Mouse (Mus musculus) limb, embryonic 10.5 days (tissue): ENCODE results near the gene Ppp1r9b. TPM values are rescaled to one million over a fixed set of nuclear protein-coding genes. Genes with fewer than 3 reads are reported as not detected.

ENCODE experiments used
- DNase-seq: peaks from one replicate; pipeline ENCODE4 v3.0.0-alpha.2; 2017; ENCODE audit warnings: low spot score
- H3K27ac ChIP-seq: fragments of 300-500 bp; sonication (generic); 2 replicates; pipeline ENCODE4 v1.5.1; 2016; ENCODE audit warnings: mild to moderate bottlenecking
- H3K27me3 ChIP-seq: fragments of 300-500 bp; sonication (generic); 2 replicates; pipeline ENCODE4 v1.6.1; 2016; ENCODE audit warnings: low read depth, mild to moderate bottlenecking; ENCODE audit not compliant: poor library complexity, severe bottlenecking
- H3K36me3 ChIP-seq: fragments of 300-500 bp; sonication (generic); 2 replicates; pipeline ENCODE4 v1.6.1; 2016; ENCODE audit warnings: mild to moderate bottlenecking, moderate library complexity
- H3K4me1 ChIP-seq: fragments of 300-500 bp; sonication (generic); 2 replicates; pipeline ENCODE4 v1.6.1; 2016
- H3K4me3 ChIP-seq: fragments of 300-500 bp; sonication (generic); 2 replicates; pipeline ENCODE4 v1.5.1; 2016; ENCODE audit warnings: mild to moderate bottlenecking, moderate library complexity
- H3K9me3 ChIP-seq: fragments of 300-500 bp; sonication (generic); replicated peaks from 2 replicates; pipeline ENCODE4 v1.6.1; 2016; ENCODE audit warnings: mild to moderate bottlenecking
- WGBS: fragments of 180-500 bp; shearing (Covaris S2); methylation state at CpG from one replicate; pipeline ENCODE4 v1.1.7; 2016; 5-methylcytosine and 5-hydroxymethylcytosine counted together
- polyA plus RNA-seq: library from polyadenylated mRNA; unstranded; fragments of >200 nt; fragmentation: Nextera tagmentation; extraction: Ambion mirVana; gene quantifications from 2 replicates; pipeline ENCODE4 v1.2.1, GENCODE M21; 2016

The Ppp1r9b gene
- polyA plus RNA-seq, 1 experiment from 2014 or later: 10.8 TPM

GRCm38 (mm10) chr11:94985140-94985539 lies 5.7 kb upstream of the Ppp1r9b start:
- no peak for DNase-seq
- 52% methylated on average over 1 of the region's 1 CpGs for WGBS

GRCm38 (mm10) chr11:94985822-94986221 lies 5.0 kb upstream of the Ppp1r9b start:
- Histone ChIP-seq H3K4me3 (no peak overlapping the region), H3K4me1 (peaks cover 61% of the 10 kb centered on the region), H3K36me3 (no peaks in the 10 kb centered on the region), H3K27ac (no peak overlapping the region), H3K9me3 (no peaks in the 10 kb centered on the region), H3K27me3 (no peaks in the 10 kb centered on the region)
- DNase-seq: no peak
- 82% methylated on average over 5 of the region's 5 CpGs for WGBS

More at GRCm38 (mm10) chr11:94985140-94985539, 5.7 kb upstream of the Ppp1r9b start:
- Histone ChIP-seq H3K9me3 (no peaks in the 10 kb centered on the region), H3K36me3 (no peaks in the 10 kb centered on the region), H3K27ac (no peak overlapping the region), H3K4me3 (no peak overlapping the region), H3K4me1 (peaks cover 54% of the 10 kb centered on the region), H3K27me3 (no peaks in the 10 kb centered on the region)

DNA sequence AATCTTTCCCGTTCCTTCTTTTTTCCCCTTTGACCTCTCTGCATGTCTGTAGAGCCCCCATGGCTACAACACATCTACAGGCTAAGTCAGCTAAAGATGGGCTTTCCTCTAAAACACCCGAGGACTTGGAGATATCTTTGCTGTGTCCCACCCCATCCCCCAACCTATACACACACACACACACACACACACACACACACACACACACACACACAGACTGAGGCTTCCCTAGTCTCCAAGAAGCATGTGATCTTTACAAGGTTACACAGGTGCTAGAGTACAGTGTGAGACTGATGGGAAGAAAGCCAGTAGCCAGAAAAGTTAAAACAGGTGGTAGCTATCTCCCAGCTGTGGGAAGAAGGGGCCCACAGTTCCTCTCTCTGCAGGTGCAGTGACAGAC lies 4.4 kb upstream of the Ppp1r9b start:
- Histone ChIP-seq H3K27ac (no peak overlapping the region), H3K4me3 (no peak overlapping the region), H3K36me3 (no peaks in the 10 kb centered on the region), H3K4me1 (peaks cover 62% of the 10 kb centered on the region), H3K27me3 (no peaks in the 10 kb centered on the region), H3K9me3 (no peaks in the 10 kb centered on the region)
- no peak for DNase-seq
- WGBS: 75% methylated on average over 2 of the region's 2 CpGs

GRCm38 (mm10) chr11:94987341-94987740 lies 3.5 kb upstream of the Ppp1r9b start:
- WGBS: 54% methylated on average over 6 of the region's 6 CpGs
- H3K9me3 ChIP-seq: no peaks in the 10 kb centered on the region
- H3K27ac ChIP-seq: peak overlapping the region; percentile 50
- H3K4me1 ChIP-seq: peaks cover 63% of the 10 kb centered on the region
- no peak overlapping the region for H3K4me3 ChIP-seq
- no peaks in the 10 kb centered on the region for H3K36me3 ChIP-seq
- no peak for DNase-seq
- no peaks in the 10 kb centered on the region for H3K27me3 ChIP-seq

DNA sequence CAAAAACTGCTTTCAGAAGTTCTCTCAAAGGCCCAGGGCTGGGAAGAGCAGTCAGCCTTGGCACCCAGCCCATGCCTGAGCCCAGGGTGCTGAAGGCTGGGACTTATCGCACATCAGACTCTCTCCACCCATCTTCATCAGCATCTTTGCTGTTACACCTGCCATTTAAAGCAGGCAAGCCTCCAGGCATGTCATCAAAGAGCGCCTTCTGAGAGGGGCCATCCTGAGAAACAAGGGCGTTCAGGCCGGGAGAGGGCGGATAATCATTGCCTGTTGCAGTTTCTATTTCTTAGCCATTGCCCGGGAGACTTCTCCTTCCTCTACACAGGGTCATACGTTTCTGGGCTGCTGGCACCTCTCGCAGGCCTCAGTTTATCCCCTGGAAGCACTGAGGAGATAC lies 3.0 kb upstream of the Ppp1r9b start:
- H3K27ac ChIP-seq: peak overlapping the region; percentile 50
- no peaks in the 10 kb centered on the region for H3K9me3 ChIP-seq
- no peaks in the 10 kb centered on the region for H3K36me3 ChIP-seq
- no peak for DNase-seq
- 75% methylated on average over 8 of the region's 8 CpGs for WGBS
- peaks cover 68% of the 10 kb centered on the region for H3K4me1 ChIP-seq
- no peaks in the 10 kb centered on the region for H3K27me3 ChIP-seq
- no peak overlapping the region for H3K4me3 ChIP-seq

DNA sequence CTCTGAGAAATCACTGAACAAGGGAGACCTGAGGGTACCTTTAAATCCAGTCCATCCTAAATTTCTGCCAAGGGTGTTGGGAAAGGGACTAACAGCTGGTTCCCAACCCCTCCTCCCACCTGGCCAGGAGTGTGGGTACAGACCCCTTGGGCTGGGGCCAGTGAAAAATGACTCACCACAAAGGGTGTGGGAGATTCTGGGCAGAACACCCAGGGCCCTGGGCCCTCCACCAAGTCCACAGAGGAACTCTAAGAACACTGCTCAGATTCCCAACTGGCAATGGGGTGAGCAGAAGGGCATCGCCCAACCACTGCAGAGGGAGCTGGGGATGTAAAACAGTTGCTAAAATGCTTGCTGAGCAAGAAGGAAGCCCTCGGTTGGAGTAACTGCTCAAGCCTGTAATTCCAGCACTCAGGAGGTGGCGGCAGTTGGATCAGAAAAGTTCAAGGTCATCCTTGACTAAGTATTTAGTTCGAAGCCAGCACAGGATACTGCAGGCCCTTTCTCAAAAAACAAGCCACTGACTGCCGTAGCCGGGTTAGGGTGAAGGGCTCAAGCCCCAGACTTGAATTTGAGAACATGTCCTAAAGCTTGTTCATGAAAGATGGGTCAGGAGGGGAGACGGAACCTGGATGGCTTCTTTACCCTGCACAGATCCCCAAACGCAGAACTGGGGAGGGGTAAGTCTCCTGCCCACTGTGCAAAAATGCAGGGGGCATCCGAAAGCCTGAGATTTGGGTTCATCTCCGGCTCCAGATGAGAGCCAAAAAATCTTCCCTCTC lies 1.9 kb upstream of the Ppp1r9b start:
- DNase-seq: no peak
- H3K9me3 ChIP-seq: no peaks in the 10 kb centered on the region
- H3K4me1 ChIP-seq: peaks cover 79% of the 10 kb centered on the region
- H3K36me3 ChIP-seq: peaks cover 4% of the 10 kb centered on the region; the same call in 1 of the 2 replicates
- H3K27me3 ChIP-seq: no peaks in the 10 kb centered on the region
- H3K27ac ChIP-seq: peak overlapping the region; percentile 95
- 21% methylated on average over 10 of the region's 10 CpGs for WGBS
- H3K4me3 ChIP-seq: peak overlapping the region; percentile 83

DNA sequence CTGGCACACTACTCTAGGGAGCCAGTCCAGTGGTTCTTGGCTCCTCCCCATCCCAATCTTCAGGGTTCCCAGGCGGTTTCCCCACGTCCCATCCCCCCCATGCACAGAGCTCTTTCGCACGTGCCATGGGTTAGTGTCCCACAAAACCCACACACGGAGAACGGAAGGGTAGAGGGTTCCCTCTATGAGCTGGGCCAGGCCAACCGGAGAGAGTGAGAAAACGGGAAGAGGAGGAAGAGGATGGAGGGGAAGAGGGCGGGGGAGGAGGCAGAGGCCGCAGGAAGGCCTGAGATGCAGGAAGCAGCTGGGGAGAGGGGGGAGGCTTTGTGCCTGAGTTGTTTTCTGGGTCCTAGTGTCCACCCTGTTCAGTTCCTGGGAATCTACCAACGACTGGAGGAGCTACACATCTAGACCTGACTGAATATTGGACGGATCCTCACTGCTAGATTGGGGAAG lies 1.2 kb upstream of the Ppp1r9b start:
- Histone ChIP-seq H3K9me3 (no peaks in the 10 kb centered on the region), H3K27me3 (no peaks in the 10 kb centered on the region), H3K4me3 (peak overlapping the region; percentile 83), H3K4me1 (peaks cover 85% of the 10 kb centered on the region), H3K36me3 (peaks cover 8% of the 10 kb centered on the region), H3K27ac (peak overlapping the region; percentile 95)
- peak; percentile 91 for DNase-seq
- 1% methylated on average over 12 of the region's 12 CpGs for WGBS

GRCm38 (mm10) chr11:94990102-94990748 lies 610 bp upstream of the Ppp1r9b start:
- Histone ChIP-seq H3K4me1 (peaks cover 86% of the 10 kb centered on the region), H3K9me3 (no peaks in the 10 kb centered on the region), H3K36me3 (peaks cover 14% of the 10 kb centered on the region), H3K27ac (peak overlapping the region; percentile 95), H3K27me3 (no peaks in the 10 kb centered on the region), H3K4me3 (peak overlapping the region; percentile 83)
- WGBS: 54% methylated on average over 6 of the region's 6 CpGs
- no peak for DNase-seq

DNA sequence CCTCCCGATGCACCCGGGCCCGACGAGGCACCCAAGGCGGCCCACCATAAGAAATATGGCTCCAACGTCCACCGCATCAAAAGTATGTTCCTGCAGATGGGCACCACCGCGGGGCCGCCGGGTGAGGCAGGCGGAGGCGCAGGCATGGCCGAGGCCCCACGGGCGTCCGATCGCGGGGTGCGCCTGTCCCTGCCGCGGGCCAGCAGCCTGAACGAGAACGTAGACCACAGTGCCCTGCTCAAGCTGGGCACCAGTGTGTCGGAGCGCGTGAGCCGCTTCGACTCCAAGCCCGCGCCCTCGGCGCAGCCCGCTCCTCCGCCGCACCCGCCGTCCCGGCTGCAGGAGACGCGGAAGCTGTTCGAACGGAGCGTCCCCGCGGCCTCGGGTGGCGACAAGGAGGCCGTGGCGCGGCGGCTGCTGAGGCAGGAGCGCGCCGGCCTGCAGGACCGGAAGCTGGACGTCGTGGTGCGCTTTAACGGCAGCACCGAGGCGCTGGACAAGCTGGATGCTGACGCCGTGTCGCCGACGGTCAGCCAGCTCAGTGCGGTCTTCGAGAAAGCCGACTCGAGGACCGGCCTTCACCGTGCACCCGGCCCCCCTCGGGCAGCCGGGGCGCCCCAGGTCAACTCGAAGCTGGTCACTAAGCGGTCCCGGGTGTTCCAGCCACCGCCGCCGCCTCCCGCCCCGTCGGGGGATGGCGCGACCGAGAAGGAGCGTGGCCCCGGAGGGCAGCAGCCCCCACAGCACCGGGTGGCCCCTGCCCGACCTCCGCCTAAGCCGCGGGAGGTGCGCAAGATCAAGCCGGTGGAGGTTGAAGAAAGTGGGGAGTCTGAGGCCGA lies 1.0 kb downstream of the Ppp1r9b start:
- peak; percentile 76 for DNase-seq
- Histone ChIP-seq H3K4me3 (peak overlapping the region; percentile 83), H3K9me3 (no peaks in the 10 kb centered on the region), H3K36me3 (peaks cover 30% of the 10 kb centered on the region), H3K27me3 (no peaks in the 10 kb centered on the region), H3K4me1 (peaks cover 89% of the 10 kb centered on the region), H3K27ac (peak overlapping the region; percentile 95)
- under 1% methylated on average over 92 of the region's 99 CpGs for WGBS

- H3K36me3 ChIP-seq: peaks cover 36% of the 10 kb centered on the region
- H3K27me3 ChIP-seq: no peaks in the 10 kb centered on the region
- H3K4me3 ChIP-seq: peak overlapping the region; percentile 83
- peaks cover 84% of the 10 kb centered on the region for H3K4me1 ChIP-seq
- H3K27ac ChIP-seq: peak overlapping the region; percentile 95
- no peaks in the 10 kb centered on the region for H3K9me3 ChIP-seq
- 1% methylated on average over 20 of the region's 20 CpGs for WGBS
- DNase-seq: peak; percentile 48
Measured at GRCm38 (mm10) chr11:94992480-94992753, 1.6 kb downstream of the Ppp1r9b start.

GRCm38 (mm10) chr11:94992754-94993606 lies 2.1 kb downstream of the Ppp1r9b start:
- Histone ChIP-seq H3K27me3 (no peaks in the 10 kb centered on the region), H3K4me3 (peak overlapping the region; percentile 83), H3K36me3 (peaks cover 42% of the 10 kb centered on the region), H3K27ac (peak overlapping the region; percentile 95), H3K4me1 (peaks cover 82% of the 10 kb centered on the region), H3K9me3 (no peaks in the 10 kb centered on the region)
- peak; percentile 59 for DNase-seq
- WGBS: 3% methylated on average over 22 of the region's 22 CpGs

GRCm38 (mm10) chr11:94994208-94994814 lies 3.5 kb downstream of the Ppp1r9b start:
- 65% methylated on average over 10 of the region's 10 CpGs for WGBS
- H3K4me1 ChIP-seq: peaks cover 72% of the 10 kb centered on the region
- H3K27ac ChIP-seq: peak overlapping the region; percentile 95
- peak overlapping the region; percentile 83 for H3K4me3 ChIP-seq
- H3K36me3 ChIP-seq: peaks cover 55% of the 10 kb centered on the region
- DNase-seq: no peak
- no peaks in the 10 kb centered on the region for H3K27me3 ChIP-seq
- no peaks in the 10 kb centered on the region for H3K9me3 ChIP-seq
